Mouse (Mus musculus): Measurements from ENCODE around the gene Adamts2.

DNA sequence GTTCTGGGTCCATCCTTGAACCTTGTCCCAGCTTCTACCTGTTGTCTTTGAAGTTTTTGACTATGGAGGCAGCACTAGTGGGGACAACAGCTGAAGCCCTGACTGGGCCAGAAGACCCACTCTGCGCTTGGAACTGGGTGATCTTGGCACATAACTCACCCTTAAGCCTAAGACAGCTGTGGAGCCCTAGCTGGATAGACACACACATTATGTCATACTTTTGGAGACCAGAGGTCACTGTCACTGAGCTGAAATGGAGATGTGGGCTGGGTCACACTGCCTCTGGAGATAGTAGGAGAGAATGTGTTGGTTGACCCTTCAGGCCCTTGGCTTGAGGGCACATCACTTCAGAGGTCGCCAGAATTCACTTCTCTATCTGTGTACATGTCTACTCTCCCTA is 69.5 kb downstream of the Adamts2 start:
- TF ChIP-seq CTCF (IDR thresholded peaks at IDR 0.05; ENCODE audit: extremely low read depth, insufficient read length, insufficient replicate concordance, low read depth, low read length), result no peak
- TF ChIP-seq POLR2A (IDR thresholded peaks at IDR 0.05; ENCODE audit: low read depth, low read length), result no peak
